Mouse (Mus musculus) lung, adult 2 months (tissue): ENCODE data around the gene Myh11.

Source experiments
- CTCF ChIP-seq: fragments of 200-500 bp; IDR thresholded peaks from 2 replicates; pipeline ENCODE4 v1.5.1; 2011; ENCODE audit warnings: mild to moderate bottlenecking, low read length, control low read depth; ENCODE audit not compliant: insufficient read depth
- POLR2A ChIP-seq: fragments of 200-500 bp; IDR thresholded peaks from 2 replicates; pipeline ENCODE4 v1.6.1; 2011; ENCODE audit warnings: low read depth, mild to moderate bottlenecking, control low read depth, low read length, borderline replicate concordance; ENCODE audit errors: extremely low read depth

GRCm38 (mm10) chr16:14198798-14199197 lies 92.4 kb downstream of the Myh11 start:
- TF ChIP-seq POLR2A (no peak), CTCF (no peak)
